Mouse (Mus musculus) cortical plate, adult 2 months (tissue): ENCODE measurements around the gene Ddx50.

ENCODE experiments used
- CTCF ChIP-seq: fragments of 200-500 bp; IDR thresholded peaks from 2 replicates; pipeline ENCODE4 v1.5.1; 2011; ENCODE audit warnings: mild to moderate bottlenecking, control low read depth, low read length; ENCODE audit not compliant: insufficient read depth; ENCODE audit errors: extremely low read depth
- POLR2A ChIP-seq: fragments of 200-500 bp; IDR thresholded peaks from 2 replicates; pipeline ENCODE4 v1.6.1; 2011; ENCODE audit warnings: mild to moderate bottlenecking, low read length, control low read depth; ENCODE audit not compliant: insufficient read depth; ENCODE audit errors: extremely low read depth

GRCm38 (mm10) chr10:62582701-62583100 lies 68.3 kb downstream of the Ddx50 start:
- TF ChIP-seq CTCF = no peak
- TF ChIP-seq POLR2A = no peak
